Mouse (Mus musculus): Measurements from ENCODE around the gene 1700016D06Rik. TPM values are rescaled to one million over a fixed set of nuclear protein-coding genes. Genes with fewer than 3 reads are reported as not detected.
"Not testable (repeated sequence)": the region's sequence is repeated elsewhere in the genome, so short reads cannot be mapped to it uniquely, and the experiment has no call there.

Gene 1700016D06Rik
- polyA plus RNA-seq, 1 experiment, result not detected

GRCm38 (mm10) chr8:11692455-11692854 is 8.4 kb downstream of the 1700016D06Rik start:
- Histone ChIP-seq H3K27me3 (replicated peaks; ENCODE audit: control insufficient read depth, insufficient read depth, low read length) (no peaks in the 10 kb centered on the region), H3K4me3 (ENCODE audit: insufficient read depth, low read depth, low read length) (no peak overlapping the region), H3K36me3 (ENCODE audit: control insufficient read depth, insufficient read depth, low read length) (no peaks in the 10 kb centered on the region), H3K4me1 (ENCODE audit: control insufficient read depth, insufficient read depth, low read length) (no peaks in the 10 kb centered on the region), H3K27ac (ENCODE audit: insufficient read depth, low read depth, low read length) (no peak overlapping the region)
- DNase-seq, result no peak
- TF ChIP-seq CTCF (conservative IDR thresholded peaks at IDR 0.05; ENCODE audit: insufficient read depth, insufficient read length, low read depth, low read length) (no peak), POLR2A (IDR thresholded peaks at IDR 0.05; ENCODE audit: low read depth, low read length) (no peak)
- WGBS, result 83% methylated on average over 1 of the region's 1 CpGs

DNA sequence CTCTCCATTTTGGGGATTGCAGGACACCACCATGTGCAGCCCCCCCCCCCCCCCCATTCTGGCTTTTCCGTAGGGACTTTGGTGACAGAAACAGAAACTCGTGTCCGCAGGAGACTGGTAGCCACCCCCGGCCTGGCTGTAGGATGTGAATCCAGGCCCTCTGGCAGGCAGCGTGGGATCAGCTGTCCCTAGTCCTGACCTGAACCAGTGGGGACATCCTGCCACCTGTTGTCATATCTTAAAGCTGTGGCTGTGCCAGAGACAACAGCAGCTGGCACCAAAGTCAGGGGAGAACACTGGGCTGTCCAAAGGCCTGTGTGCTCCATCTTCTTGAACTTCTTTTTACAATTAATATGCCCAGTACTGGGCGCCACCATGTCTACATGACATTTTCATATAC is 9.1 kb downstream of the 1700016D06Rik start:
- H3K36me3 ChIP-seq (ENCODE audit: control insufficient read depth, insufficient read depth, low read length), result no peaks in the 10 kb centered on the region
- no peak for TF ChIP-seq CTCF (conservative IDR thresholded peaks at IDR 0.05; ENCODE audit: insufficient read depth, insufficient read length, low read depth, low read length)
- no peak for TF ChIP-seq POLR2A (IDR thresholded peaks at IDR 0.05; ENCODE audit: low read depth, low read length)
- no peak overlapping the region for H3K4me3 ChIP-seq (ENCODE audit: insufficient read depth, low read depth, low read length)
- no peaks in the 10 kb centered on the region for H3K27me3 ChIP-seq (replicated peaks; ENCODE audit: control insufficient read depth, insufficient read depth, low read length)
- H3K27ac ChIP-seq (ENCODE audit: insufficient read depth, low read depth, low read length), result no peak overlapping the region
- DNase-seq, result no peak
- WGBS, result 87% methylated on average over 6 of the region's 6 CpGs
- H3K4me1 ChIP-seq (ENCODE audit: control insufficient read depth, insufficient read depth, low read length), result no peaks in the 10 kb centered on the region

DNA sequence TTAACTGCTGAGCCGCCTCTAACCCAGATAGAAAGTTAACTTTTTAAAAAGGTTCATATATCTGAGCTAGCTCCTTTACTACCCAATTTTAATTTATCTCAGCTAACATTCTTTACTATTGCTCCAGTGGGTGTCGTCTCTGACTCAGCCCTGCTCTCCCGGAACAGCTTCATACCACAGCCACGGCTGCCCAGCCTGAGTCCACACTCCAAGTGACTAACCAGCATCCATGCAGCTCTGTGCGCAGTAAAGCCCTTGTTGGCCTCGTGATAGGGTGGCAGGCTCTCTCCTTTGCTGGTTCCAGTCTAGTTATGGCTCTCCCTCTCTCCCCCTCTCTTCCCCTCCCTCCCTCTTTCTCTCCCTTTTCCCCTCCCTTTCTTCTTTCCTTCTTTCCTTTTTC is 9.6 kb downstream of the 1700016D06Rik start:
- no peaks in the 10 kb centered on the region for H3K27me3 ChIP-seq (replicated peaks; ENCODE audit: control insufficient read depth, insufficient read depth, low read length)
- H3K4me1 ChIP-seq (ENCODE audit: control insufficient read depth, insufficient read depth, low read length), result no peaks in the 10 kb centered on the region
- no peak for DNase-seq
- TF ChIP-seq CTCF (conservative IDR thresholded peaks at IDR 0.05; ENCODE audit: insufficient read depth, insufficient read length, low read depth, low read length), result no peak
- TF ChIP-seq POLR2A (IDR thresholded peaks at IDR 0.05; ENCODE audit: low read depth, low read length), result no peak
- H3K36me3 ChIP-seq (ENCODE audit: control insufficient read depth, insufficient read depth, low read length), result no peaks in the 10 kb centered on the region
- H3K27ac ChIP-seq (ENCODE audit: insufficient read depth, low read depth, low read length), result no peak overlapping the region
- 90% methylated on average over 6 of the region's 6 CpGs for WGBS
- H3K4me3 ChIP-seq (ENCODE audit: insufficient read depth, low read depth, low read length), result no peak overlapping the region

GRCm38 (mm10) chr8:11689945-11690344 is 10.9 kb downstream of the 1700016D06Rik start:
- no peaks in the 10 kb centered on the region for H3K4me1 ChIP-seq (ENCODE audit: control insufficient read depth, insufficient read depth, low read length)
- 65% methylated on average over 7 of the region's 7 CpGs for WGBS
- no peaks in the 10 kb centered on the region for H3K27me3 ChIP-seq (replicated peaks; ENCODE audit: control insufficient read depth, insufficient read depth, low read length)
- no peak overlapping the region for H3K27ac ChIP-seq (ENCODE audit: insufficient read depth, low read depth, low read length)
- no peak for TF ChIP-seq CTCF (conservative IDR thresholded peaks at IDR 0.05; ENCODE audit: insufficient read depth, insufficient read length, low read depth, low read length)
- no peak for TF ChIP-seq POLR2A (IDR thresholded peaks at IDR 0.05; ENCODE audit: low read depth, low read length)
- DNase-seq, result no peak
- no peak overlapping the region for H3K4me3 ChIP-seq (ENCODE audit: insufficient read depth, low read depth, low read length)
- no peaks in the 10 kb centered on the region for H3K36me3 ChIP-seq (ENCODE audit: control insufficient read depth, insufficient read depth, low read length)

- Histone ChIP-seq H3K27me3 (replicated peaks; ENCODE audit: control insufficient read depth, insufficient read depth, low read length) (no peaks in the 10 kb centered on the region), H3K27ac (ENCODE audit: insufficient read depth, low read depth, low read length) (no peak overlapping the region), H3K4me3 (ENCODE audit: insufficient read depth, low read depth, low read length) (no peak overlapping the region), H3K36me3 (ENCODE audit: control insufficient read depth, insufficient read depth, low read length) (no peaks in the 10 kb centered on the region), H3K4me1 (ENCODE audit: control insufficient read depth, insufficient read depth, low read length) (no peaks in the 10 kb centered on the region)
- DNase-seq, result no peak
- 90% methylated on average over 5 of the region's 5 CpGs for WGBS
- TF ChIP-seq CTCF (conservative IDR thresholded peaks at IDR 0.05; ENCODE audit: insufficient read depth, insufficient read length, low read depth, low read length), result no peak
- TF ChIP-seq POLR2A (IDR thresholded peaks at IDR 0.05; ENCODE audit: low read depth, low read length), result no peak
Observed at GRCm38 (mm10) chr8:11687251-11687650, 13.6 kb downstream of the 1700016D06Rik start.

GRCm38 (mm10) chr8:11684558-11684957 is 16.3 kb downstream of the 1700016D06Rik start:
- WGBS, result 80% methylated on average over 7 of the region's 7 CpGs
- H3K27ac ChIP-seq (ENCODE audit: insufficient read depth, low read depth, low read length), result no peak overlapping the region
- TF ChIP-seq CTCF (conservative IDR thresholded peaks at IDR 0.05; ENCODE audit: insufficient read depth, insufficient read length, low read depth, low read length), result no peak
- no peak for TF ChIP-seq POLR2A (IDR thresholded peaks at IDR 0.05; ENCODE audit: low read depth, low read length)
- H3K27me3 ChIP-seq (replicated peaks; ENCODE audit: control insufficient read depth, insufficient read depth, low read length), result peaks cover 1% of the 10 kb centered on the region; the same call in 1 of the 2 replicates
- no peaks in the 10 kb centered on the region for H3K4me1 ChIP-seq (ENCODE audit: control insufficient read depth, insufficient read depth, low read length)
- no peak overlapping the region for H3K4me3 ChIP-seq (ENCODE audit: insufficient read depth, low read depth, low read length)
- no peaks in the 10 kb centered on the region for H3K36me3 ChIP-seq (ENCODE audit: control insufficient read depth, insufficient read depth, low read length)
- no peak for DNase-seq

DNA sequence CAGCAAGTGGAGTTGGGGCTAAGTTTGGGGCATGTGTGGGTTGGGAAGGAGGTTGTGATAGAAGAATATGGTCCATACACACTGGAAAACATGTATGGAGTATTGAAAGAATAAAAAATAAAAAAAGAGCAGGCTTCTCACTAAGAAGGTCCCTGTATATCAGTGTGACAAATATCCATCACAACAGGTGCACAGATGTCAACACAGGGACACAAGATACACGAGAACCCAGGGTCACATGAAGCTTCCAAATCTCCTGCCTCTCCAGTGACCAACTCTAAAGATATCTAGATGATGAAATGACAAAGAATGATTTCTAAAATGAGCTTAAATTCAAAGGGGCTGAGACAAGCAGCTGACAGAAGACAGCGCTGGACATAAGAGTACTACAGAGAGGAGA is 32.6 kb downstream of the 1700016D06Rik start:
- WGBS, result 72% methylated on average over 2 of the region's 2 CpGs
- no peak for DNase-seq
- no peak overlapping the region for H3K4me3 ChIP-seq (ENCODE audit: insufficient read depth, low read depth, low read length)
- no peaks in the 10 kb centered on the region for H3K4me1 ChIP-seq (ENCODE audit: control insufficient read depth, insufficient read depth, low read length)
- no peaks in the 10 kb centered on the region for H3K36me3 ChIP-seq (ENCODE audit: control insufficient read depth, insufficient read depth, low read length)
- TF ChIP-seq POLR2A (IDR thresholded peaks at IDR 0.05; ENCODE audit: low read depth, low read length) (no peak), CTCF (conservative IDR thresholded peaks at IDR 0.05; ENCODE audit: insufficient read depth, insufficient read length, low read depth, low read length) (no peak)
- no peak overlapping the region for H3K27ac ChIP-seq (ENCODE audit: insufficient read depth, low read depth, low read length)
- no peaks in the 10 kb centered on the region for H3K27me3 ChIP-seq (replicated peaks; ENCODE audit: control insufficient read depth, insufficient read depth, low read length)

DNA sequence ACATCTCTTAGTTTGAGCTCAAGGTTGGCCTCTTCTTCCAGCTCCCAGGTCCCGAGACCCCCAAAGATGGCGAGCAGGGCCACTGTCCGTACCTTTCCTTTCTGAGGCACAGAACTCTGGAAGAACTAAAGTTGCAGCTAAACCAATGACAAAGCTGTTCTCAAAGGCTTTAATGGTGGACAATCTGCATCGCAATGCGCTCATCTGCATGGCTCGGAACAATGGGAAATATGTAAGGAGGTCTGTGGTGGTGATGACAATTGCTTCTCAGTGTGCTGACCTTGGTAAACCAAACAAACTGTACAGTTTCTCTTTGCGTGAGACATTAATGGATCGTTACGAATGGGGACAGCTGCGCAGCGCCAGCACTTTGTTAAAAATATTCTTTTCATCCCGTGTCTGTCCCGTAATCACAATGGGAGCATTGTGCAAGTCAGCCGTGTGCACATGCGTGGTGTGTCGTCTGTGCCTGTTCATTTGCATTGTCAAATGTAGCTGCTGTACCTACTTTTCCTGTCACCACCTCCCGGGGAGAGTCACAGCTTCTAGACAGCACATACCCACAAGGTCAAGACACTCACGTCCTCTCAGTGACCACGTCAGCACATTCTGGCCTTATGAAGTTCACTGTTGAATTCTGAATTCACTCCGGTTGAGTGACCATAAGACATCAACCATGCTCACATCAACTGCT is 34.7 kb downstream of the 1700016D06Rik start:
- not testable (repeated sequence) for H3K4me1 ChIP-seq (ENCODE audit: control insufficient read depth, insufficient read depth, low read length); DNase-seq; H3K4me3 ChIP-seq (ENCODE audit: insufficient read depth, low read depth, low read length); H3K36me3 ChIP-seq (ENCODE audit: control insufficient read depth, insufficient read depth, low read length); H3K27me3 ChIP-seq (replicated peaks; ENCODE audit: control insufficient read depth, insufficient read depth, low read length); H3K27ac ChIP-seq (ENCODE audit: insufficient read depth, low read depth, low read length)
- WGBS, result 84% methylated on average over 20 of the region's 20 CpGs
